Mouse (Mus musculus): ENCODE measurements around the gene Tmem184b. TPM values are rescaled to one million over a fixed set of nuclear protein-coding genes. Genes with fewer than 3 reads are reported as not detected.
A peak's percentile ranks its signal among the peaks of the same experiment; 100 is the strongest.

Tmem184b gene
- polyA plus RNA-seq, 1 experiment from 2014 or later = 42.4 TPM

GRCm38 (mm10) chr15:79324373-79324772, 79.0 kb downstream of the Tmem184b start:
- no peaks in the 10 kb centered on the region for H3K9me3 ChIP-seq (ENCODE audit: control insufficient read depth, low read length)
- no peak overlapping the region for H3K4me2 ChIP-seq (ENCODE audit: low read length)
- H3K4me3 ChIP-seq (ENCODE audit: low read length) = no peak overlapping the region
- H3K9ac ChIP-seq (ENCODE audit: low read depth, low read length) = no peak overlapping the region
- H3K27ac ChIP-seq (ENCODE audit: low read depth, low read length) = no peak overlapping the region
- H3K4me1 ChIP-seq (ENCODE audit: control insufficient read depth, insufficient read depth, low read depth, low read length) = peaks cover 8% of the 10 kb centered on the region
- H3K27me3 ChIP-seq (replicated peaks; ENCODE audit: control insufficient read depth, insufficient read depth, low read length) = no peaks in the 10 kb centered on the region
- WGBS = 79% methylated on average over 3 of the region's 3 CpGs
- ATAC-seq = no peak
- no peaks in the 10 kb centered on the region for H3K36me3 ChIP-seq (ENCODE audit: control insufficient read depth, insufficient read depth, low read length)

- peaks cover 8% of the 10 kb centered on the region for H3K4me1 ChIP-seq (ENCODE audit: control insufficient read depth, insufficient read depth, low read depth, low read length)
- no peaks in the 10 kb centered on the region for H3K36me3 ChIP-seq (ENCODE audit: control insufficient read depth, insufficient read depth, low read length)
- no peak overlapping the region for H3K4me2 ChIP-seq (ENCODE audit: low read length)
- ATAC-seq = no peak
- no peak overlapping the region for H3K4me3 ChIP-seq (ENCODE audit: low read length)
- H3K9ac ChIP-seq (ENCODE audit: low read depth, low read length) = no peak overlapping the region
- 0 out of 2 replicates have a peak overlapping the region, but pooled peaks have one; percentile 10 for H3K27ac ChIP-seq (ENCODE audit: low read depth, low read length)
- H3K9me3 ChIP-seq (ENCODE audit: control insufficient read depth, low read length) = no peaks in the 10 kb centered on the region
- H3K27me3 ChIP-seq (replicated peaks; ENCODE audit: control insufficient read depth, insufficient read depth, low read length) = no peaks in the 10 kb centered on the region
- 63% methylated on average over 4 of the region's 4 CpGs for WGBS
Measured at GRCm38 (mm10) chr15:79323791-79324155, 79.6 kb downstream of the Tmem184b start.

- no peak for ATAC-seq
- no peak overlapping the region for H3K27ac ChIP-seq (ENCODE audit: low read depth, low read length)
- H3K4me2 ChIP-seq (ENCODE audit: low read length) = no peak overlapping the region
- peaks cover 8% of the 10 kb centered on the region for H3K4me1 ChIP-seq (ENCODE audit: control insufficient read depth, insufficient read depth, low read depth, low read length)
- H3K9ac ChIP-seq (ENCODE audit: low read depth, low read length) = no peak overlapping the region
- no peaks in the 10 kb centered on the region for H3K27me3 ChIP-seq (replicated peaks; ENCODE audit: control insufficient read depth, insufficient read depth, low read length)
- WGBS = 76% methylated on average over 6 of the region's 6 CpGs
- no peaks in the 10 kb centered on the region for H3K36me3 ChIP-seq (ENCODE audit: control insufficient read depth, insufficient read depth, low read length)
- no peaks in the 10 kb centered on the region for H3K9me3 ChIP-seq (ENCODE audit: control insufficient read depth, low read length)
- no peak overlapping the region for H3K4me3 ChIP-seq (ENCODE audit: low read length)
Measured at GRCm38 (mm10) chr15:79322991-79323790, 80.2 kb downstream of the Tmem184b start.

GRCm38 (mm10) chr15:79322281-79322990, 80.9 kb downstream of the Tmem184b start:
- H3K27me3 ChIP-seq (replicated peaks; ENCODE audit: control insufficient read depth, insufficient read depth, low read length) = no peaks in the 10 kb centered on the region
- H3K36me3 ChIP-seq (ENCODE audit: control insufficient read depth, insufficient read depth, low read length) = no peaks in the 10 kb centered on the region
- H3K4me3 ChIP-seq (ENCODE audit: low read length) = no peak overlapping the region
- no peak overlapping the region for H3K4me2 ChIP-seq (ENCODE audit: low read length)
- H3K9me3 ChIP-seq (ENCODE audit: control insufficient read depth, low read length) = no peaks in the 10 kb centered on the region
- ATAC-seq = no peak
- H3K4me1 ChIP-seq (ENCODE audit: control insufficient read depth, insufficient read depth, low read depth, low read length) = peaks cover 7% of the 10 kb centered on the region
- H3K9ac ChIP-seq (ENCODE audit: low read depth, low read length) = no peak overlapping the region
- H3K27ac ChIP-seq (ENCODE audit: low read depth, low read length) = no peak overlapping the region
- 78% methylated on average over 11 of the region's 11 CpGs for WGBS

GRCm38 (mm10) chr15:79321733-79322190, 81.6 kb downstream of the Tmem184b start:
- H3K4me1 ChIP-seq (ENCODE audit: control insufficient read depth, insufficient read depth, low read depth, low read length) = peaks cover 3% of the 10 kb centered on the region
- ATAC-seq = no peak
- no peaks in the 10 kb centered on the region for H3K36me3 ChIP-seq (ENCODE audit: control insufficient read depth, insufficient read depth, low read length)
- no peaks in the 10 kb centered on the region for H3K9me3 ChIP-seq (ENCODE audit: control insufficient read depth, low read length)
- no peaks in the 10 kb centered on the region for H3K27me3 ChIP-seq (replicated peaks; ENCODE audit: control insufficient read depth, insufficient read depth, low read length)
- H3K4me3 ChIP-seq (ENCODE audit: low read length) = no peak overlapping the region
- H3K9ac ChIP-seq (ENCODE audit: low read depth, low read length) = no peak overlapping the region
- H3K27ac ChIP-seq (ENCODE audit: low read depth, low read length) = no peak overlapping the region
- WGBS = 89% methylated on average over 5 of the region's 5 CpGs
- no peak overlapping the region for H3K4me2 ChIP-seq (ENCODE audit: low read length)

- Histone ChIP-seq H3K4me1 (ENCODE audit: control insufficient read depth, insufficient read depth, low read depth, low read length) (no peaks in the 10 kb centered on the region), H3K4me2 (ENCODE audit: low read length) (no peak overlapping the region), H3K4me3 (ENCODE audit: low read length) (no peak overlapping the region), H3K36me3 (ENCODE audit: control insufficient read depth, insufficient read depth, low read length) (peaks cover 5% of the 10 kb centered on the region; the same call in 1 of the 2 replicates), H3K9ac (ENCODE audit: low read depth, low read length) (no peak overlapping the region), H3K9me3 (ENCODE audit: control insufficient read depth, low read length) (no peaks in the 10 kb centered on the region), H3K27ac (ENCODE audit: low read depth, low read length) (no peak overlapping the region), H3K27me3 (replicated peaks; ENCODE audit: control insufficient read depth, insufficient read depth, low read length) (no peaks in the 10 kb centered on the region)
- WGBS = 74% methylated on average over 8 of the region's 8 CpGs
- no peak for ATAC-seq
Measured at GRCm38 (mm10) chr15:79313848-79314369, 89.5 kb downstream of the Tmem184b start.

MicroRNA genes within 50 kb of the gene (microRNA counts, 519-probe panel; counts per million panel counts)
- microRNA mmu-miR-1943 = 2,224 counts per million, percentile 47 among the panel's probes with 10 or more counts

Small RNA genes lying within 50 kb of the gene (microRNA-seq; reads per million reads assigned to microRNA genes)
- gene Mir1943 = 1.7 reads per million

Other genes with a start within 250 kb of the Tmem184b start
- gene Sox10, start 238.3 kb downstream of the Tmem184b start, polyA plus RNA-seq (2015; fragmentation: Nextera tagmentation; extraction: Ambion mirVana) = 9.0 and 9.5 TPM in 2 replicates
- gene Pick1, start 174.4 kb downstream of the Tmem184b start, polyA plus RNA-seq (2015; fragmentation: Nextera tagmentation; extraction: Ambion mirVana) = 99.1 and 100.0 TPM in 2 replicates
- gene Gm49486, start 174.2 kb downstream of the Tmem184b start, polyA plus RNA-seq (2015; fragmentation: Nextera tagmentation; extraction: Ambion mirVana) = 0.87 and 1.1 TPM in 2 replicates
- gene Slc16a8, start 148.8 kb downstream of the Tmem184b start, polyA plus RNA-seq (2015; fragmentation: Nextera tagmentation; extraction: Ambion mirVana) = 1.4 and 2.0 TPM in 2 replicates
- gene Baiap2l2, start 118.0 kb downstream of the Tmem184b start, polyA plus RNA-seq (2015; fragmentation: Nextera tagmentation; extraction: Ambion mirVana) = 3.1 and 5.4 TPM in 2 replicates
- gene Pla2g6, start 75.2 kb downstream of the Tmem184b start, polyA plus RNA-seq (2015; fragmentation: Nextera tagmentation; extraction: Ambion mirVana) = 23.0 and 29.3 TPM in 2 replicates
- 1.1 and 1.2 TPM in 2 replicates for gene Maff, start 56.9 kb downstream of the Tmem184b start, polyA plus RNA-seq (2015; fragmentation: Nextera tagmentation; extraction: Ambion mirVana)
- gene Csnk1e, start 52.0 kb upstream of the Tmem184b start, polyA plus RNA-seq (2015; fragmentation: Nextera tagmentation; extraction: Ambion mirVana) = 132 and 147 TPM in 2 replicates
- 0.09 TPM in 1 of 2 replicates, not detected in the other for gene Kcnj4, start 101.7 kb upstream of the Tmem184b start, polyA plus RNA-seq (2015; fragmentation: Nextera tagmentation; extraction: Ambion mirVana)
- gene Kdelr3, start 112.8 kb upstream of the Tmem184b start, polyA plus RNA-seq (2015; fragmentation: Nextera tagmentation; extraction: Ambion mirVana) = 11.6 and 14.2 TPM in 2 replicates
- gene Ddx17, start 143.2 kb upstream of the Tmem184b start, polyA plus RNA-seq (2015; fragmentation: Nextera tagmentation; extraction: Ambion mirVana) = 42.9 and 44.6 TPM in 2 replicates
- gene Dmc1, start 201.5 kb upstream of the Tmem184b start, polyA plus RNA-seq (2015; fragmentation: Nextera tagmentation; extraction: Ambion mirVana) = 0.99 and 1.3 TPM in 2 replicates

Data from hindbrain, embryonic 16.5 days (tissue).